Mouse (Mus musculus): ENCODE results near the gene Wdr46. TPM values are rescaled to one million over a fixed set of nuclear protein-coding genes. Genes with fewer than 3 reads are reported as not detected.

Gene Wdr46
- polyA plus RNA-seq, 1 experiment from 2014 or later = 42.6 TPM

- peaks cover 8% of the 10 kb centered on the region for H3K4me1 ChIP-seq (replicated peaks; ENCODE audit: control insufficient read depth, insufficient read depth, low read length)
- peak overlapping the region; percentile 73 for H3K9ac ChIP-seq (ENCODE audit: low read length)
- DNase-seq (ENCODE audit: low spot score) (no peak), ATAC-seq (replicated peaks; ENCODE audit: low FRiP score) (no peak)
- no peaks in the 10 kb centered on the region for H3K9me3 ChIP-seq (ENCODE audit: control insufficient read depth, low read length)
- H3K36me3 ChIP-seq (ENCODE audit: control insufficient read depth, insufficient read depth, low read length) = peaks cover 6% of the 10 kb centered on the region; the same call in 1 of the 2 replicates
- peak overlapping the region; percentile 92 for H3K4me2 ChIP-seq (ENCODE audit: low read depth, low read length, severe bottlenecking)
- H3K27ac ChIP-seq (ENCODE audit: low read depth, low read length) = no peak overlapping the region
- 67% methylated on average over 19 of the region's 19 CpGs for WGBS
- H3K4me3 ChIP-seq (ENCODE audit: low read depth, low read length) = peak overlapping the region; percentile 85
- no peaks in the 10 kb centered on the region for H3K27me3 ChIP-seq (ENCODE audit: control insufficient read depth, insufficient read depth, low read length)
Observed at GRCm38 (mm10) chr17:33941381-33941780, 921 bp downstream of the Wdr46 start.

- 92% methylated on average over 15 of the region's 15 CpGs for WGBS
- H3K9ac ChIP-seq (ENCODE audit: low read length) = no peak overlapping the region
- H3K4me1 ChIP-seq (replicated peaks; ENCODE audit: control insufficient read depth, insufficient read depth, low read length) = peaks cover 8% of the 10 kb centered on the region
- no peaks in the 10 kb centered on the region for H3K9me3 ChIP-seq (ENCODE audit: control insufficient read depth, low read length)
- H3K27me3 ChIP-seq (ENCODE audit: control insufficient read depth, insufficient read depth, low read length) = no peaks in the 10 kb centered on the region
- H3K36me3 ChIP-seq (ENCODE audit: control insufficient read depth, insufficient read depth, low read length) = peaks cover 6% of the 10 kb centered on the region; the same call in 1 of the 2 replicates
- H3K27ac ChIP-seq (ENCODE audit: low read depth, low read length) = no peak overlapping the region
- H3K4me3 ChIP-seq (ENCODE audit: low read depth, low read length) = no peak overlapping the region
- no peak overlapping the region for H3K4me2 ChIP-seq (ENCODE audit: low read depth, low read length, severe bottlenecking)
- no peak for ATAC-seq (replicated peaks; ENCODE audit: low FRiP score)
- no peak for DNase-seq (ENCODE audit: low spot score)
Observed at GRCm38 (mm10) chr17:33943454-33943853, 3.0 kb downstream of the Wdr46 start.

- H3K4me3 ChIP-seq (ENCODE audit: low read depth, low read length) = no peak overlapping the region
- no peak overlapping the region for H3K9ac ChIP-seq (ENCODE audit: low read length)
- no peak overlapping the region for H3K27ac ChIP-seq (ENCODE audit: low read depth, low read length)
- ATAC-seq (replicated peaks; ENCODE audit: low FRiP score) (no peak), DNase-seq (ENCODE audit: low spot score) (no peak)
- H3K36me3 ChIP-seq (ENCODE audit: control insufficient read depth, insufficient read depth, low read length) = peaks cover 9% of the 10 kb centered on the region; the same call in 1 of the 2 replicates
- H3K27me3 ChIP-seq (ENCODE audit: control insufficient read depth, insufficient read depth, low read length) = no peaks in the 10 kb centered on the region
- no peak overlapping the region for H3K4me2 ChIP-seq (ENCODE audit: low read depth, low read length, severe bottlenecking)
- peaks cover 15% of the 10 kb centered on the region for H3K4me1 ChIP-seq (replicated peaks; ENCODE audit: control insufficient read depth, insufficient read depth, low read length)
- 92% methylated on average over 10 of the region's 10 CpGs for WGBS
- no peaks in the 10 kb centered on the region for H3K9me3 ChIP-seq (ENCODE audit: control insufficient read depth, low read length)
Observed at GRCm38 (mm10) chr17:33947430-33948089, 7.1 kb downstream of the Wdr46 start.

- Histone ChIP-seq H3K9ac (ENCODE audit: low read length) (no peak overlapping the region), H3K4me2 (ENCODE audit: low read depth, low read length, severe bottlenecking) (no peak overlapping the region), H3K4me1 (replicated peaks; ENCODE audit: control insufficient read depth, insufficient read depth, low read length) (peaks cover 22% of the 10 kb centered on the region), H3K27ac (ENCODE audit: low read depth, low read length) (no peak overlapping the region), H3K36me3 (ENCODE audit: control insufficient read depth, insufficient read depth, low read length) (peaks cover 9% of the 10 kb centered on the region), H3K4me3 (ENCODE audit: low read depth, low read length) (no peak overlapping the region), H3K27me3 (ENCODE audit: control insufficient read depth, insufficient read depth, low read length) (no peaks in the 10 kb centered on the region), H3K9me3 (ENCODE audit: control insufficient read depth, low read length) (no peaks in the 10 kb centered on the region)
- no peak for DNase-seq (ENCODE audit: low spot score)
- WGBS = 93% methylated on average over 22 of the region's 22 CpGs
- ATAC-seq (replicated peaks; ENCODE audit: low FRiP score) = no peak
Observed at GRCm38 (mm10) chr17:33948090-33948904, 7.8 kb downstream of the Wdr46 start.

- H3K36me3 ChIP-seq (ENCODE audit: control insufficient read depth, insufficient read depth, low read length) = peaks cover 13% of the 10 kb centered on the region
- WGBS = 91% methylated on average over 19 of the region's 19 CpGs
- peaks cover 26% of the 10 kb centered on the region for H3K4me1 ChIP-seq (replicated peaks; ENCODE audit: control insufficient read depth, insufficient read depth, low read length)
- H3K27ac ChIP-seq (ENCODE audit: low read depth, low read length) = no peak overlapping the region
- DNase-seq (ENCODE audit: low spot score) (no peak), ATAC-seq (replicated peaks; ENCODE audit: low FRiP score) (no peak)
- no peaks in the 10 kb centered on the region for H3K27me3 ChIP-seq (ENCODE audit: control insufficient read depth, insufficient read depth, low read length)
- no peaks in the 10 kb centered on the region for H3K9me3 ChIP-seq (ENCODE audit: control insufficient read depth, low read length)
- H3K4me2 ChIP-seq (ENCODE audit: low read depth, low read length, severe bottlenecking) = no peak overlapping the region
- no peak overlapping the region for H3K9ac ChIP-seq (ENCODE audit: low read length)
- H3K4me3 ChIP-seq (ENCODE audit: low read depth, low read length) = no peak overlapping the region
Observed at GRCm38 (mm10) chr17:33948905-33949537, 8.6 kb downstream of the Wdr46 start.

- Histone ChIP-seq H3K4me1 (replicated peaks; ENCODE audit: control insufficient read depth, insufficient read depth, low read length) (peaks cover 34% of the 10 kb centered on the region), H3K36me3 (ENCODE audit: control insufficient read depth, insufficient read depth, low read length) (peaks cover 12% of the 10 kb centered on the region)
Observed at GRCm38 (mm10) chr17:33950131-33950625, 9.7 kb downstream of the Wdr46 start.

GRCm38 (mm10) chr17:33951021-33951946 lies 10.8 kb downstream of the Wdr46 start, which contains the start of gene B3galt4:
Gene B3galt4, minus strand, starts transcription at chr17:33951488.
- 1% methylated on average over 39 of the region's 45 CpGs for WGBS
- H3K9me3 ChIP-seq (ENCODE audit: control insufficient read depth, low read length) = no peaks in the 10 kb centered on the region
- peak within 1 kb of the TSS; percentile 66 for H3K9ac ChIP-seq (ENCODE audit: low read length)
- no peaks in the 10 kb centered on the region for H3K27me3 ChIP-seq (ENCODE audit: control insufficient read depth, insufficient read depth, low read length)
- DNase-seq (ENCODE audit: low spot score) = peak; percentile 89
- peaks cover 12% of the 10 kb centered on the region for H3K36me3 ChIP-seq (ENCODE audit: control insufficient read depth, insufficient read depth, low read length)
- H3K27ac ChIP-seq (ENCODE audit: low read depth, low read length) = peak within 1 kb of the TSS; percentile 82
- peak within 1 kb of the TSS; percentile 51 for H3K4me2 ChIP-seq (ENCODE audit: low read depth, low read length, severe bottlenecking)
- H3K4me1 ChIP-seq (replicated peaks; ENCODE audit: control insufficient read depth, insufficient read depth, low read length) = peaks cover 34% of the 10 kb centered on the region
- H3K4me3 ChIP-seq (ENCODE audit: low read depth, low read length) = peak within 1 kb of the TSS; percentile 29
- peak; percentile 66 for ATAC-seq (replicated peaks; ENCODE audit: low FRiP score)

More at GRCm38 (mm10) chr17:33950131-33950625, 9.7 kb downstream of the Wdr46 start:
- no peak overlapping the region for H3K4me3 ChIP-seq (ENCODE audit: low read depth, low read length)
- no peaks in the 10 kb centered on the region for H3K9me3 ChIP-seq (ENCODE audit: control insufficient read depth, low read length)
- H3K27ac ChIP-seq (ENCODE audit: low read depth, low read length) = no peak overlapping the region
- peak overlapping the region; percentile 21; the same call in 1 of the 2 replicates for H3K4me2 ChIP-seq (ENCODE audit: low read depth, low read length, severe bottlenecking)
- no peaks in the 10 kb centered on the region for H3K27me3 ChIP-seq (ENCODE audit: control insufficient read depth, insufficient read depth, low read length)
- H3K9ac ChIP-seq (ENCODE audit: low read length) = no peak overlapping the region
- WGBS = 75% methylated on average over 10 of the region's 10 CpGs
- DNase-seq (ENCODE audit: low spot score) (no peak), ATAC-seq (replicated peaks; ENCODE audit: low FRiP score) (no peak)

All from forebrain, embryonic 11.5 days (tissue).